Mouse (Mus musculus) ES-E14 (cell line): ENCODE results near the gene Apoh. TPM values are rescaled to one million over a fixed set of nuclear protein-coding genes. Genes with fewer than 3 reads are reported as not detected.

ENCODE experiments used
- DNase-seq: peaks from one replicate; pipeline ENCODE4 v3.0.0-alpha.2; 2013; ENCODE audit warnings: low read depth, low spot score
- H3K27ac ChIP-seq: 2 replicates; pipeline ENCODE4 v1.5.1; 2012; ENCODE audit warnings: low read depth, mild to moderate bottlenecking, low read length, moderate library complexity, mixed read lengths; ENCODE audit not compliant: poor library complexity, insufficient read depth, severe bottlenecking
- H3K36me3 ChIP-seq: 2 replicates; pipeline ENCODE4 v1.6.1; 2012; ENCODE audit warnings: mild to moderate bottlenecking, low read length, moderate library complexity, mixed read lengths; ENCODE audit not compliant: control insufficient read depth, poor library complexity, insufficient read depth, severe bottlenecking
- H3K4me1 ChIP-seq, 2 experiments: fragments of 150-350 bp in 1 of 2; sonication (generic) in 1 of 2; 2 replicates each; pipeline ENCODE4 v1.6.1; 2012; ENCODE audit warnings: low read length in 2 of 2, mild to moderate bottlenecking in 1 of 2, mixed read lengths in 1 of 2; ENCODE audit not compliant: control insufficient read depth in 2 of 2, insufficient read depth in 2 of 2, poor library complexity in 1 of 2
- H3K4me3 ChIP-seq, 2 experiments: fragments of 150-350 bp in 1 of 2; sonication (generic) in 1 of 2; 2 replicates each; pipeline ENCODE4 v1.5.1; 2012; ENCODE audit warnings: low read length in 2 of 2, low read depth in 1 of 2, mild to moderate bottlenecking in 1 of 2, mixed read lengths in 1 of 2; ENCODE audit not compliant: insufficient read depth in 1 of 2, poor library complexity in 1 of 2, severe bottlenecking in 1 of 2
- H3K9ac ChIP-seq: 2 replicates; pipeline ENCODE4 v1.6.1; 2012; ENCODE audit warnings: low read depth, mild to moderate bottlenecking, low read length, mixed read lengths; ENCODE audit not compliant: poor library complexity, insufficient read depth, severe bottlenecking
- H3K9me3 ChIP-seq: fragments of 150-350 bp; sonication (generic); 2 replicates; pipeline ENCODE4 v1.6.1; 2012; ENCODE audit warnings: low read depth, mild to moderate bottlenecking, low read length; ENCODE audit not compliant: control insufficient read depth, insufficient read depth
- CHD2 ChIP-seq: IDR thresholded peaks from 2 replicates; pipeline ENCODE4 v1.6.1; 2014; ENCODE audit warnings: mild to moderate bottlenecking, low read depth, low read length, inconsistent platforms
- HCFC1 ChIP-seq: IDR thresholded peaks from 2 replicates; pipeline ENCODE4 v1.6.1; 2012; ENCODE audit warnings: low read length, inconsistent platforms, borderline replicate concordance; ENCODE audit not compliant: insufficient read depth
- MAFK ChIP-seq: IDR thresholded peaks from 2 replicates; pipeline ENCODE4 v1.6.1; 2014; ENCODE audit warnings: mild to moderate bottlenecking, low read depth, low read length, inconsistent platforms; ENCODE audit not compliant: insufficient read depth
- ZC3H11A ChIP-seq: IDR thresholded peaks from 2 replicates; pipeline ENCODE4 v1.6.1; 2012; ENCODE audit warnings: low read depth, mild to moderate bottlenecking, inconsistent platforms, low read length, borderline replicate concordance
- ZNF384 ChIP-seq: IDR thresholded peaks from 2 replicates; pipeline ENCODE4 v1.6.1; 2012; ENCODE audit warnings: low read depth, low read length, inconsistent platforms
- in situ Hi-C, 2 experiments: fragments of 600-800 bp; cut with MboI; formaldehyde crosslinking; loops; one replicate each; pipeline ENCODE4 v1.15.1; 2025; ENCODE audit warnings: low sequenced_read_pairs in 2 of 2, inconsistent platforms in 1 of 2; ENCODE audit not compliant: unreplicated experiment in 2 of 2
- total RNA-seq: library from RNA; depleted of rRNA; stranded (reverse); fragments of 300-350 nt; gene quantifications from 2 replicates; pipeline ENCODE4 v1.2.3, GENCODE M21; 2012

Gene Apoh
- total RNA-seq, 1 experiment: not detected

DNA sequence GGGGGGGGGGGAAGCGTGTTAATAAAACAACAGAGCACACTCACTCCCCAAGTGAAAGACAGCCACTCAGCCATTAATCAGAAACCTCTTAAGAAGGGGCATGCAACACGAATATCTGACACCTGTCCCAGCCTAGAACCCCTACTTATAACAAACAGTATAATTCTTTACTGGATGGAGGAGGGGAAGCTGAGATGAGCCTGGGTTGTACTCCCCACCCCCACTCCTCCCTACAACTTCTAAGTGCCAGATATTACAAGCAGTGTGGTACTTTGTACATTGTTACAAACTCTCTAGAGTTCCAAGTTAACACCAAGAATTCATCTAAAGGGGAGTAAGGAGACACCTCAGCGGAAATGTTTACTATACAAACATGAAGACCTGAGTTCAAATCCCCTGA is 8.5 kb upstream of the Apoh start:
- TF ChIP-seq HCFC1 (no peak), ZNF384 (no peak), CHD2 (no peak), MAFK (no peak), ZC3H11A (no peak)
- in situ Hi-C loops: no loop called here
- Histone ChIP-seq H3K4me3 (no peak overlapping the region), H3K27ac (no peak overlapping the region), H3K4me1 (no peaks in the 10 kb centered on the region), H3K9me3 (no peaks in the 10 kb centered on the region), H3K36me3 (no peaks in the 10 kb centered on the region), H3K9ac (no peak overlapping the region)
- no peak for DNase-seq

DNA sequence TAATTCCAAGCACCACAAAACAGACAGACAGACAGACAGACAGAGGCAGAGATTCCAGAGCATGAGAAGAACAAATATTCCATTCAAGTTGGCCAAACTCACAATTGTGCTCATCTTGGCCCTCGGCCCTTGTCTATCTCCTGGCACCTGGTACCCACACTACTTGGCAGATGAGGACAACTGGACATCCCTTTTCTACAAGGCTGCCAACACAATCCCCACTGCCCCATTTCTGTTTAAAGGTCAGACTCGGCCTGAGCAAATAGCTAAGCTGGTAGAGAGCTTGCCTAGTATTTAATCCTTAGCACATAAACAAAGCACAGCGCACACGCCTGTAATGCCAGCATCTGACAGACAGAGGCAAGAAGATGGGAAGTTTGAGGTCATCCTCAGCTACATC is 7.6 kb upstream of the Apoh start:
- no peak for DNase-seq
- H3K4me3 ChIP-seq: no peak overlapping the region
- H3K4me1 ChIP-seq: no peaks in the 10 kb centered on the region
- no peaks in the 10 kb centered on the region for H3K36me3 ChIP-seq
- H3K9me3 ChIP-seq: no peaks in the 10 kb centered on the region
- in situ Hi-C loops: no loop called here
- H3K27ac ChIP-seq: no peak overlapping the region
- TF ChIP-seq ZNF384 (no peak), ZC3H11A (no peak), CHD2 (no peak), HCFC1 (no peak), MAFK (no peak)
- no peak overlapping the region for H3K9ac ChIP-seq

DNA sequence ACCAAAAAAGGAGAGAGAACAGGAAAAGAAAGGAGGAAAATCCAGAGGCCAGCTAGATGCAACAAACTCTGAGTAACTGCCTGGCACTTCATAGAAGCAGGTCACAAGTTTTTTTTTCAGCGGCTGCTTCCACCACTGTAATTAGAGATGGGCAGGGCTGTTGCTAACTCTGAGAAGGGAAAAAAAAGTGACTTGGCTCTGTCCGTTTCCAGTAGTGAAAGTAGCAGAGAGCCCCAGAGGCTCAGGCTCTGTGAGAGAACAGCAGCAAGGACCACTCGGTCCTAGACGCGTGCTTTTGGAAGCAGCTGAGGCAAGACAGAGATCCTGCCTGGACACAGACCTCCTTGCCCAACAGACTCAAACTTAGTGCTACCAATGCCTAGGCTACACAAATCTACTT is 6.7 kb upstream of the Apoh start:
- in situ Hi-C loops: no loop called here
- no peaks in the 10 kb centered on the region for H3K4me1 ChIP-seq
- no peaks in the 10 kb centered on the region for H3K36me3 ChIP-seq
- H3K9me3 ChIP-seq: no peaks in the 10 kb centered on the region
- no peak overlapping the region for H3K4me3 ChIP-seq
- no peak for TF ChIP-seq HCFC1
- no peak for TF ChIP-seq ZC3H11A
- no peak for TF ChIP-seq ZNF384
- TF ChIP-seq CHD2: no peak
- TF ChIP-seq MAFK: no peak
- no peak for DNase-seq
- no peak overlapping the region for H3K27ac ChIP-seq
- H3K9ac ChIP-seq: no peak overlapping the region

DNA sequence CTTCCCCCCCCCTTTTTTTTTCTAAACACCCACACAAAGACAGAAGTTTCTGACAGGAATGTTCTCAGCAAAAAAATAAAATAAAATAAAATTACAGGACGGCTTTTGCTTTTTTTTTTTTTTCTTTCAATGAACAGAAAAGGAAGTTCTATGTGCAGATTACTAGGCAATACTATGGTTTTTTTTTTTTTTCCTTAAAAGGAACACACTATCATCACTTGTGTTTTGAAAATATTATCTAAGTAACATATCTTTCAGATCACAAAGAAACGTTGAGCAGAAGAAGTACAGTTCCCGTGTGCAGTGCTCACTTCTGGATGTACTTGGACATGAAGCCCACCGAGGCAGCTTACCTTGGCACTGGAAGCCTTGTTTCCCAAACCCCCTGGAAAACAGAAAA is 2.9 kb upstream of the Apoh start:
- H3K4me3 ChIP-seq: no peak overlapping the region
- no peaks in the 10 kb centered on the region for H3K4me1 ChIP-seq
- H3K36me3 ChIP-seq: no peaks in the 10 kb centered on the region
- in situ Hi-C loops: no loop called here
- H3K27ac ChIP-seq: no peak overlapping the region
- DNase-seq: no peak
- no peaks in the 10 kb centered on the region for H3K9me3 ChIP-seq
- no peak overlapping the region for H3K9ac ChIP-seq
- TF ChIP-seq ZC3H11A (no peak), ZNF384 (no peak), HCFC1 (no peak), CHD2 (no peak), MAFK (no peak)

DNA sequence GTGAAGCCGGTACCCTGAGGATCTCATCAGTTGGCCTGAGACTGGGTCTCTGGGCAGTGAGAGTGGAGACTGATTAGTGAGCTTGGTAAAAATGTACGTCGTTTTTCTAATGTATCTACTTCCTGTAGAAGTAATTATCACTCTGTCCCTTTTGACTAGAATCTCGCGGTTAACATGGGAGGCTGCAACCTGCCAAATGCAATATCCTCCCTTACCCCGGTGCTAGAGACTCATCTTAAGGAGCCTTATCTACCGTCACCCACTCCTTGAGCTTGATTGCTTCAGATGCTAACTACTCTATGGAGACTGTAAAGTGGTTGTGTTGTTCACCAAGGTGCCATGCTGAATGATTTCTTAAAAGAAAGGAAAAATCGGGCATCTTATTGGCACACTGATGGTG is 1.4 kb upstream of the Apoh start:
- Histone ChIP-seq H3K27ac (no peak overlapping the region), H3K9me3 (no peaks in the 10 kb centered on the region), H3K4me3 (no peak overlapping the region), H3K36me3 (no peaks in the 10 kb centered on the region), H3K9ac (no peak overlapping the region), H3K4me1 (no peaks in the 10 kb centered on the region)
- in situ Hi-C loops: no loop called here
- DNase-seq: no peak
- TF ChIP-seq ZC3H11A (no peak), ZNF384 (no peak)
